Mouse (Mus musculus) brain, adult 2 months (tissue): Measurements from ENCODE around the gene Spata16.

Experiments
- DNase-seq: peaks from one replicate; pipeline ENCODE4 v3.0.0; 2011; ENCODE audit warnings: low read depth, low spot score

Gene Spata16

GRCm38 (mm10) chr3:26826958-26827839 lies 189.8 kb downstream of the Spata16 start:
- peak; percentile 55 for DNase-seq

GRCm38 (mm10) chr3:26832954-26833353 lies 195.5 kb downstream of the Spata16 start:
- peak; percentile 57 for DNase-seq

GRCm38 (mm10) chr3:26834178-26835050 lies 197.0 kb downstream of the Spata16 start:
- peak; percentile 71 for DNase-seq

GRCm38 (mm10) chr3:26835051-26835755 lies 197.8 kb downstream of the Spata16 start:
- DNase-seq = no peak

- DNase-seq = peak; percentile 89
These were observed 207.6 kb downstream of the Spata16 start for GRCm38 (mm10) chr3:26845041-26845440.

- DNase-seq = peak; percentile 63
These were observed 210.5 kb downstream of the Spata16 start for GRCm38 (mm10) chr3:26847935-26848334.

- DNase-seq = no peak
These were observed 212.8 kb downstream of the Spata16 start for GRCm38 (mm10) chr3:26850207-26850606.

GRCm38 (mm10) chr3:26850691-26851563 lies 213.5 kb downstream of the Spata16 start:
- no peak for DNase-seq

GRCm38 (mm10) chr3:26853557-26853956 lies 216.1 kb downstream of the Spata16 start:
- DNase-seq = peak; percentile 70

GRCm38 (mm10) chr3:26874706-26875105 lies 237.3 kb downstream of the Spata16 start:
- DNase-seq = peak; percentile 49

- DNase-seq = no peak
These were observed 239.9 kb downstream of the Spata16 start for GRCm38 (mm10) chr3:26877291-26877690.

GRCm38 (mm10) chr3:26916607-26917006 lies 279.2 kb downstream of the Spata16 start:
- no peak for DNase-seq

GRCm38 (mm10) chr3:26920986-26921385 lies 283.6 kb downstream of the Spata16 start:
- DNase-seq = peak; percentile 78

GRCm38 (mm10) chr3:26921576-26921975 lies 284.2 kb downstream of the Spata16 start:
- peak; percentile 63 for DNase-seq

GRCm38 (mm10) chr3:26923391-26923790 lies 286.0 kb downstream of the Spata16 start:
- DNase-seq = peak; percentile 59

GRCm38 (mm10) chr3:26924212-26924611 lies 286.8 kb downstream of the Spata16 start:
- no peak for DNase-seq

- no peak for DNase-seq
These were observed 295.7 kb downstream of the Spata16 start for GRCm38 (mm10) chr3:26933079-26933478.

- peak; percentile 14 for DNase-seq
These were observed 299.6 kb downstream of the Spata16 start for GRCm38 (mm10) chr3:26936897-26937590.

- DNase-seq = peak; percentile 79
These were observed 329.4 kb downstream of the Spata16 start for GRCm38 (mm10) chr3:26966776-26967175.
